Mouse (Mus musculus): ENCODE data around the gene Nup153.

GRCm38 (mm10) chr13:46677721-46678120 is 50.0 kb downstream of the Nup153 start:
- TF ChIP-seq CTCF (IDR thresholded peaks at IDR 0.05; ENCODE audit: extremely low read depth, insufficient read depth, low read length) (no peak), POLR2A (IDR thresholded peaks at IDR 0.05; ENCODE audit: extremely low read depth, insufficient read depth, low read length) (no peak)

All from cortical plate, adult 2 months (tissue).